Mouse (Mus musculus) limb, embryonic 12.5 days (tissue): Measurements from ENCODE around the gene Olfr1358. TPM values are rescaled to one million over a fixed set of nuclear protein-coding genes. Genes with fewer than 3 reads are reported as not detected.

Source experiments
- microRNA-seq: library from miRNA; unstranded; fragments of <30 nt; microRNA quantifications from one replicate; pipeline ENCODE4, GENCODE M21; 2017
- polyA plus RNA-seq: library from polyadenylated mRNA; unstranded; fragments of >200 nt; fragmentation: Nextera tagmentation; extraction: Ambion mirVana; gene quantifications from 2 replicates; pipeline ENCODE4 v1.2.1, GENCODE M21; 2016

Olfr1358 gene
- polyA plus RNA-seq, 1 experiment from 2014 or later, result not detected

Small RNAs within 50 kb of the gene (microRNA-seq; reads per million reads assigned to microRNA genes)
- gene Gm27541, result not detected

Other genes with a start within 250 kb of the Olfr1358 start
- gene Agpat3, start 164.9 kb upstream of the Olfr1358 start, polyA plus RNA-seq, result 48.7 and 52.7 TPM in 2 replicates
- 330 and 340 TPM in 2 replicates for gene Rrp1, start 104.4 kb upstream of the Olfr1358 start, polyA plus RNA-seq
- gene Cstb, start 91.8 kb upstream of the Olfr1358 start, polyA plus RNA-seq, result 192 and 204 TPM in 2 replicates
- gene Pdxk, start 52.5 kb upstream of the Olfr1358 start, polyA plus RNA-seq, result 10.4 and 10.6 TPM in 2 replicates
- gene Ilvbl, start 56.9 kb downstream of the Olfr1358 start, polyA plus RNA-seq, result 49.0 and 49.2 TPM in 2 replicates
- gene Syde1, start 74.5 kb downstream of the Olfr1358 start, polyA plus RNA-seq, result 19.0 and 19.7 TPM in 2 replicates
- not detected in 2 replicates for gene Olfr1357, start 100.6 kb downstream of the Olfr1358 start, polyA plus RNA-seq
- 0.15 and 0.18 TPM in 2 replicates for gene Casp14, start 200.9 kb downstream of the Olfr1358 start, polyA plus RNA-seq
- 0.11 and 0.27 TPM in 2 replicates for gene Ccdc105, start 235.6 kb downstream of the Olfr1358 start, polyA plus RNA-seq